Mouse (Mus musculus) cortical plate, adult 2 months (tissue): ENCODE results near the gene Ifnlr1.

Experiments
- CTCF ChIP-seq: fragments of 200-500 bp; IDR thresholded peaks from 2 replicates; pipeline ENCODE4 v1.5.1; 2011; ENCODE audit warnings: mild to moderate bottlenecking, control low read depth, low read length; ENCODE audit not compliant: insufficient read depth; ENCODE audit errors: extremely low read depth
- POLR2A ChIP-seq: fragments of 200-500 bp; IDR thresholded peaks from 2 replicates; pipeline ENCODE4 v1.6.1; 2011; ENCODE audit warnings: mild to moderate bottlenecking, low read length, control low read depth; ENCODE audit not compliant: insufficient read depth; ENCODE audit errors: extremely low read depth

- TF ChIP-seq CTCF (no peak), POLR2A (no peak)
These were observed 11.1 kb upstream of the Ifnlr1 start for GRCm38 (mm10) chr4:135674993-135675392.
